Mouse (Mus musculus) adrenal gland, adult (tissue): ENCODE measurements around the gene Slk.
A peak's percentile ranks its signal among the peaks of the same experiment; 100 is the strongest.
"Not testable (repeated sequence)": the region's sequence is repeated elsewhere in the genome, so short reads cannot be mapped to it uniquely, and the experiment has no call there.

Experiments used
- DNase-seq, 2 experiments: peaks; one replicate each; pipeline ENCODE4 v3.0.0; 2022 to 2023; ENCODE audit warnings: low spot score in 1 of 2; ENCODE audit not compliant: inconsistent age in 2 of 2

Slk gene

GRCm38 (mm10) chr19:47565994-47566393 lies 13.5 kb upstream of the Slk start:
- DNase-seq: no peak

- DNase-seq: no peak
These were observed 9.4 kb upstream of the Slk start for GRCm38 (mm10) chr19:47570042-47570441.

- not testable (repeated sequence) for DNase-seq
These were observed 7.5 kb upstream of the Slk start for GRCm38 (mm10) chr19:47571981-47572380.

- no peak for DNase-seq
These were observed 5.8 kb upstream of the Slk start for GRCm38 (mm10) chr19:47573718-47574117.

DNA sequence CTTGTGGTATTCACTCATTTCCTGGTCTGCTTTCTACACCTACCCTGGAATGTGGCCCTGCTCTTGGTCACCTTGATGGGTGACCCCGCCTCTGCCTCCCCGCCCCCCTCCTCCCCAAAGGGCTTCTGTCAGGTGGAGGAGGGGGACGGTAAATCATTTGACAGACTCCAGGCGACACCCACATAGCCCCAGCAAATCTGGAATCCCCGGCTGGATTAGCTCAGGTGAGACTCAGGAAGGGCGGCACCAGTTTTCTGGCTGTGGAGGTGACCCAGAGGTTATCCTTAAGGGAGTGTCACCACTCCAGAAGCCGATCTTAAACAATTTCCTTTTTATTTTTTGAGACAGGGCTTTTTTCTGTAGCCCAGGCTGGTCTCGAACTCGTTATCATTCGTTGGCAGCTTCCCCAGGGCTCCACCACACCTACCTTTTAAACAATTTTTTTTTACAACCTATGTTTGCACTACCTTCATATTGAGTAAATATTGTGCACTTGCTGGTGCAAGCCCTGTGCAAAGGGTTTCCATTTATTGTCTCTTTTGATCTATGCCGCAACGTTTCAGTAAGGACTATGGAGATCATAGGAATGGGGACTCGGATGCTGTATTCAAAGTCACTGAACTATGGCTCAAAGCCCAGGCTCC lies 775 bp upstream of the Slk start:
- DNase-seq: peak in 1 of 2 experiments; percentile 21

GRCm38 (mm10) chr19:47579788-47580631 lies 532 bp downstream of the Slk start:
- DNase-seq: peak; percentile 36 to 80

DNA sequence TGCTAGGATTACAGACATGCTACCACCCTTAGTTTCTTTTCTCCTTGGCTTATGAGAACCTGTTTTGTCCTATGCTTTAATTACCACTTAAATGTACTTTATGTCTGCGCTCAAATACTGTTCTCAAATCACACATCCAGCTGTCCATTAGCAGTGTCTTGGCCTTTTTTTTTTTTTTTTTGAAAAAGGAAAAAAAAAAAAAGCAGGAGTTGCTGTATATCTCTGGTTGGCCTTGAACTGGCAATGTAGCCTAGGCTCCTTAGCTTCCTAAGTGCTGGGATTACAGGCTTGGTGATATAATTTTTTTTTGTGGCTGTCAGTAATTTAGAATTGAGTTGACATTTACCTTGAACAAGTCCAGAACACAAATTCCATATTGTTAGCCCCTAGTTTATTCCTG lies 6.3 kb downstream of the Slk start:
- no peak for DNase-seq

- no peak for DNase-seq
These were observed 7.5 kb downstream of the Slk start for GRCm38 (mm10) chr19:47587009-47587408.

GRCm38 (mm10) chr19:47608513-47608912 lies 29.0 kb downstream of the Slk start:
- DNase-seq: no peak

DNA sequence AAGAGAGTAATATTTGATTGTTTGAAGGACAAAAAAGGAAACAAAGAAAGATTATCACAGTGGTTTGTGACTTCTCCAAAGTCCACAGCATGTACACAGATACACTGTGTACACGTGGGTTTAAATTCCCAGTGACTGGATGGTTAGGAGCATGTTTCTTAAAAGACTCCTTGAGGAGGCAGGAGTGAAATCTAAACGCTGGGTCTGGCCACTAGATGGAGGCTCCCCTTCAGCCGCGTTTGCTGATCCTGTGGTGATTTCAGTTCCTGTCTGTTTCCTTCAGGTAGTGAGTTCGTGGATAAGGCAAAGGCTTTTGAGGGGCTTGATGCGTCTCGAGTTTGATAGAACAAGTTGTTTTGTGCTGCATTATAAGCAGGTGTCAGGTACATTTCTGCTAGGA lies 34.0 kb downstream of the Slk start:
- no peak for DNase-seq

DNA sequence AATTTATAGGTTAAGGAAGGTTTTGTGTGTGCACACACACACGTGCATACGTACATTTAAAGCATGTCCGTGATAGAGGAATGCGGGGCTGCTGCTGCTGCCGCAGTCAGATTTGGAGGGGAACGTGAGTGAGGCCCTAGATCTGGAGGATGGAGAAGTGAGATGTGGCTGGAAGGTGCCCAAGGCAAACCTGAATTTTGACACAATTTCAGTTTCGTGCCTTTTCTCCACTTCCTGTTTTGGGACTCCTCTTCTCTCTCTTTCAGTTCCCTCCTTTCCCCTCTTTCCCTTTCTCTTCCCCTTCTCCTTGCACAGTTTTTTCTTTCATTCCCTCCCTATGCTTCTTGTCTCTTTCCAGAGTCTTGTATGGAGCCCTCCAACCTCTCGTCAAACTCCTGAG lies 42.0 kb downstream of the Slk start:
- no peak for DNase-seq

GRCm38 (mm10) chr19:47624940-47625711 lies 45.6 kb downstream of the Slk start:
- DNase-seq: no peak

- DNase-seq: no peak
These were observed 48.0 kb downstream of the Slk start for GRCm38 (mm10) chr19:47627450-47627849.

GRCm38 (mm10) chr19:47629068-47629467 lies 49.6 kb downstream of the Slk start:
- DNase-seq: no peak

DNA sequence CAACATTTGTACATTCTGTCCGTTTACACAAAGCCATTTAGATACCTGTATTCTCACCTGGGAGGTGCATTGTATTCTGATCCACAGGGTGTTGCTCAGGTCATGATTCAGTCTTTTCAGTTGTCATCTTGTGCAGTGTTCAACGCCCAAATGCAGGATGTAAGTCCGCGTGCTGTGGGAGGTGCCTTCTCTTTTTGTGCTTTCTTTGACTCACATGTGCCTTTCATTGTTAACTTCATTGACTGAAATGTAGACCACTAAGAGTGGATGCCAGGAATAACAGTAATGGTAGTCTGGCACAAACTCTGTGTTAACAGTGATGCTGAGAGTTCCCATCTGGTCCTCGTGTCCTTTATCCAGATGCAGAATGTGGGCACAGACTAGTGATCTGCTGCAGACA lies 50.9 kb downstream of the Slk start:
- no peak for DNase-seq

- DNase-seq: no peak
These were observed 52.3 kb downstream of the Slk start for GRCm38 (mm10) chr19:47631799-47632198.

GRCm38 (mm10) chr19:47635380-47635779 lies 55.9 kb downstream of the Slk start:
- DNase-seq: no peak

GRCm38 (mm10) chr19:47643910-47644309 lies 64.4 kb downstream of the Slk start:
- DNase-seq: no peak

DNA sequence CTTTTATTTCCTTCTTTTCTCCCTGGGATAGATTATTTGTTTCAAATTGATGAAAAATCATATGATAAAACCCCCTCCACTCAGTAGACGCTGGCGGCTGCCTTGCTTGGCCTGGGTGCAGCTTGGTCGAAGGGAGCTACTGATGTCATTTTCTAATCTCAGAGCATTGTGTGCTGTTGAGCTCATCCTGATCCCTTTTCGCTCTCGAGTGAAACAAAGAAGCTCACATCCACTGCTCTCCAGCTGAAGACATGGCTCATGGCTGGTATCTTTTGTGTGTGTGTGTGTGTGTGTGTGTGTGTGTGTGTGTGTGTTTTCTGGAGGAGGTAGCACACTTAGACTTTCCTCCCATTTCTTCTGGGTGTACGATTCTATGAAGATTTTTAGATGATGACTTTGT lies 66.1 kb downstream of the Slk start:
- DNase-seq: no peak

DNA sequence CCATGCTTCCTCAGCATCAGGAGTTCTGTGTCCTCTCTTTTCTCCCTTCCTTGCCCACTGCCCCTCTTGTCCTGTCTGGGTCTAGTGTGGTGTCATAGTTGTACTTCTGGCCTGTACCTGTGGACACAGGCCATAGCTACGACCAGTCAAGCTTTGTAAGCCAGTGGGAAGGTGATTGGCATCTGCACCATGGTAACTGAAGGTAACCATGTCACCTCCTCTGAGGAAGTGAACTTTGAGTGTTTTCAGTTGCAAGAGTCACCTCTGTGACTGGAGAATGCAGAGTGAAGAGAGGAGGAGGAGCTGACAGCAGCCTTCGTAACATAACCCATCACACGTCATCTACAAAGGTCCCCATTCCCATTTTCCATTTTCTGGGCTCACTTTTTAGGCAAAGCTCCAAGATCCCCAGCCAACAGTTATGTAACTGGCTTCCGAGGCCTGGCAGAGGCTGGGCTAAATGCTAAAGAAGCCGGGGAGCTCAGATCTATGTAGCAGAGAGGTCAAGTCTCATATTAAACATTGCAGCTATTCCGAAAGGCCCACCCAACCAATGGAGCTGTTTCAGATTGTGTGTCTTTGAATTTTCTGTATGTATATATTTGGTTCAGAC lies 67.1 kb downstream of the Slk start:
- peak in 1 of 2 experiments; percentile 42 for DNase-seq

- DNase-seq: peak in 1 of 2 experiments; percentile 1
These were observed 69.6 kb downstream of the Slk start for GRCm38 (mm10) chr19:47649071-47649470.
